7 mouse cellular contexts compared by ENCODE assay signal in the genomic region with DNA sequence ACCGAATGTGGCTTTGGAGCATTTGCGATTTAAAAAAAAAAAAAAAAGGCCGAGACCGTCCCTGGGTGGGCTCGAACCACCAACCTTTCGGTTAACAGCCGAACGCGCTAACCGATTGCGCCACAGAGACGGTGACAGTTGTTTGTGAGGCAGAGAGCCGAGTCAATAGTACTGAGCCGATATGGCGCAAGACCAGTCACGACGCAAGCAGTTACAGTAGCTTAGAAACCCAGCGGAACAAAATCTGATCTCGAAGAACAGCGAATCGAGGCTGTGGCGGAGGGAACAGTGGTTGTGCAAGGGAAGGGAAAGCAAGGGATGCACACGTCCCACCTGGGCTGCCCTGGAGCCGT. TPM values are rescaled to one million over a fixed set of nuclear protein-coding genes. Genes with fewer than 3 reads are reported as not detected.
DNase-seq lines count a peak whose midpoint lies in the region; ATAC-seq lines count a peak whose summit lies in the region.

No protein-coding gene starts in this region.

- H3K4me2 ChIP-seq in limb, embryonic 12.5 days: peak overlapping the region; percentile 88
- H3K4me2 ChIP-seq in midbrain, embryonic 14.5 days (ENCODE audit: low read length): peak overlapping the region; percentile 65

- peak overlapping the region; percentile 82 for H3K4me3 ChIP-seq in limb, embryonic 12.5 days (replicated peaks)
- H3K4me3 ChIP-seq in midbrain, embryonic 14.5 days (replicated peaks; ENCODE audit: low read depth, low read length): peak overlapping the region; percentile 79

- peak; percentile 53 for ATAC-seq in granulocyte monocyte progenitor cell, adult 5-6 weeks (replicated peaks; ENCODE audit: poor library complexity, severe bottlenecking)
- no peak for ATAC-seq in limb, embryonic 12.5 days (ENCODE audit: insufficient number of reproducible peaks, insufficient read depth, low FRiP score, low TSS enrichment, low read depth)
- 0 out of 2 replicates have a peak, but pooled peaks have one; percentile 0 for ATAC-seq in midbrain, embryonic 14.5 days (ENCODE audit: low FRiP score, low TSS enrichment)

- no peaks in the 10 kb centered on the region for H3K27me3 ChIP-seq in limb, embryonic 12.5 days
- no peaks in the 10 kb centered on the region for H3K27me3 ChIP-seq in midbrain, embryonic 14.5 days (ENCODE audit: control insufficient read depth, insufficient read depth, low read length)

- DNase-seq in adrenal gland, postnatal 10 days: peak; percentile 95
- DNase-seq in embryo, embryonic 11.5 days (ENCODE audit: low read depth, low spot score): peak; percentile 80
- DNase-seq in kidney, adult 11 months: peak; percentile 84
- peak; percentile 91 for DNase-seq in midbrain, embryonic 14.5 days
- DNase-seq in spleen, adult 12 weeks (ENCODE audit: low spot score): peak; percentile 72

- peaks cover 34% of the 10 kb centered on the region for H3K4me1 ChIP-seq in limb, embryonic 12.5 days (replicated peaks)
- H3K4me1 ChIP-seq in midbrain, embryonic 14.5 days (ENCODE audit: control insufficient read depth, insufficient read depth, low read length): peaks cover 30% of the 10 kb centered on the region

- peaks cover 17% of the 10 kb centered on the region for H3K36me3 ChIP-seq in limb, embryonic 12.5 days
- H3K36me3 ChIP-seq in midbrain, embryonic 14.5 days (ENCODE audit: control insufficient read depth, insufficient read depth, low read length): peaks cover 19% of the 10 kb centered on the region

- peak overlapping the region; percentile 87 for H3K27ac ChIP-seq in limb, embryonic 12.5 days
- H3K27ac ChIP-seq in midbrain, embryonic 14.5 days (replicated peaks; ENCODE audit: low read depth, low read length): peak overlapping the region; percentile 75

- under 1% methylated on average over 24 of the region's 24 CpGs for WGBS in limb, embryonic 12.5 days
- WGBS in midbrain, embryonic 14.5 days: under 1% methylated on average over 24 of the region's 24 CpGs

- peak overlapping the region; percentile 60 for H3K9ac ChIP-seq in limb, embryonic 12.5 days (replicated peaks)
- peak overlapping the region; percentile 60 for H3K9ac ChIP-seq in midbrain, embryonic 14.5 days (replicated peaks; ENCODE audit: low read length)

- no peaks in the 10 kb centered on the region for H3K9me3 ChIP-seq in limb, embryonic 12.5 days
- H3K9me3 ChIP-seq in midbrain, embryonic 14.5 days (ENCODE audit: control insufficient read depth, low read length): no peaks in the 10 kb centered on the region

RNA-seq across cellular contexts. Expression of gene Psmb3, which starts 0.8 kb away (rescaled TPM):
- 100 to 1,000 TPM; 231 to 234 TPM for total RNA-seq in adrenal gland, postnatal 10 days (2021)
- total RNA-seq in granulocyte monocyte progenitor cell, adult 5-6 weeks (2014; fragmentation: Nextera tagmentation): 181 and 283 TPM in 2 replicates
- total RNA-seq in granulocyte monocyte progenitor cell, adult 5-6 weeks (2017): 168 and 196 TPM in 2 replicates
- polyA plus RNA-seq in limb, embryonic 12.5 days (2016; fragmentation: Nextera tagmentation; extraction: Ambion mirVana): 481 TPM in 2 replicates
- 456 and 503 TPM in 2 replicates for polyA plus RNA-seq in midbrain, embryonic 14.5 days (2014; fragmentation: Nextera tagmentation; extraction: Ambion mirVana)

RNA-seq across cellular contexts. Expression of gene Pcgf2, which starts 2.1 kb away (rescaled TPM):
- total RNA-seq in adrenal gland, postnatal 10 days (2021): 10 to 100 TPM; 29.7 to 41.0 TPM
- total RNA-seq in granulocyte monocyte progenitor cell, adult 5-6 weeks (2014; fragmentation: Nextera tagmentation): 6.3 and 14.3 TPM in 2 replicates
- 1.8 and 2.8 TPM in 2 replicates for total RNA-seq in granulocyte monocyte progenitor cell, adult 5-6 weeks (2017)
- polyA plus RNA-seq in limb, embryonic 12.5 days (2016; fragmentation: Nextera tagmentation; extraction: Ambion mirVana): 20.2 and 20.3 TPM in 2 replicates
- polyA plus RNA-seq in midbrain, embryonic 14.5 days (2014; fragmentation: Nextera tagmentation; extraction: Ambion mirVana): 25.5 and 31.2 TPM in 2 replicates

RNA-seq across cellular contexts. Expression of gene Cisd3, which starts 16.7 kb away (rescaled TPM):
- 100 to 1,000 TPM; 260 to 277 TPM for total RNA-seq in adrenal gland, postnatal 10 days (2021)
- total RNA-seq in granulocyte monocyte progenitor cell, adult 5-6 weeks (2014; fragmentation: Nextera tagmentation): 48.1 and 62.9 TPM in 2 replicates
- 0.82 and 6.5 TPM in 2 replicates for total RNA-seq in granulocyte monocyte progenitor cell, adult 5-6 weeks (2017)
- 10.0 and 11.3 TPM in 2 replicates for polyA plus RNA-seq in limb, embryonic 12.5 days (2016; fragmentation: Nextera tagmentation; extraction: Ambion mirVana)
- 17.4 and 21.8 TPM in 2 replicates for polyA plus RNA-seq in midbrain, embryonic 14.5 days (2014; fragmentation: Nextera tagmentation; extraction: Ambion mirVana)

RNA-seq across cellular contexts. Expression of gene Mllt6, which starts 39.2 kb away (rescaled TPM):
- 10 to 100 TPM; 36.1 to 48.2 TPM for total RNA-seq in adrenal gland, postnatal 10 days (2021)
- 5.7 and 8.5 TPM in 2 replicates for total RNA-seq in granulocyte monocyte progenitor cell, adult 5-6 weeks (2014; fragmentation: Nextera tagmentation)
- total RNA-seq in granulocyte monocyte progenitor cell, adult 5-6 weeks (2017): 4.9 and 6.5 TPM in 2 replicates
- 2.8 and 2.9 TPM in 2 replicates for polyA plus RNA-seq in limb, embryonic 12.5 days (2016; fragmentation: Nextera tagmentation; extraction: Ambion mirVana)
- polyA plus RNA-seq in midbrain, embryonic 14.5 days (2014; fragmentation: Nextera tagmentation; extraction: Ambion mirVana): 6.2 and 9.0 TPM in 2 replicates

RNA-seq across cellular contexts. Expression of gene Pip4k2b, which starts 42.1 kb away (rescaled TPM):
- total RNA-seq in adrenal gland, postnatal 10 days (2021): 10 to 100 TPM; 27.3 to 33.3 TPM
- 23.4 and 28.1 TPM in 2 replicates for total RNA-seq in granulocyte monocyte progenitor cell, adult 5-6 weeks (2014; fragmentation: Nextera tagmentation)
- total RNA-seq in granulocyte monocyte progenitor cell, adult 5-6 weeks (2017): 16.6 and 20.8 TPM in 2 replicates
- 2.2 and 2.7 TPM in 2 replicates for polyA plus RNA-seq in limb, embryonic 12.5 days (2016; fragmentation: Nextera tagmentation; extraction: Ambion mirVana)
- 4.8 and 7.7 TPM in 2 replicates for polyA plus RNA-seq in midbrain, embryonic 14.5 days (2014; fragmentation: Nextera tagmentation; extraction: Ambion mirVana)

Comparison
In these comparisons a context has a peak if more than half of its experiments do, and no peak if none do; other contexts are left out.
1. RNA of gene Cisd3, which starts 16.7 kb away (total RNA-seq): 260 to 277 TPM in adrenal gland, postnatal 10 days; 0.82 to 62.9 TPM in granulocyte monocyte progenitor cell, adult 5-6 weeks; every median in the first group is over 4 times any median in the second.
2. Peak in every context shown above with its lines, with median percentiles within 50 percentile points of each other: DNase-seq.